Mouse (Mus musculus) embryonic facial prominence, embryonic 11.5 days (tissue): ENCODE measurements around the gene Hsd17b7. TPM values are rescaled to one million over a fixed set of nuclear protein-coding genes. Genes with fewer than 3 reads are reported as not detected.

Experiments
- ATAC-seq: fragments of 200-750 bp; cut with Nextera tagmentation; replicated peaks from 2 replicates; pipeline ENCODE4 v1.8.0; 2017; ENCODE audit warnings: low read depth; ENCODE audit not compliant: insufficient number of reproducible peaks, low FRiP score, low TSS enrichment
- DNase-seq: peaks from one replicate; pipeline ENCODE4 v3.0.0-alpha.2; 2015; ENCODE audit warnings: low spot score
- H3K27ac ChIP-seq: fragments of 300-500 bp; sonication (generic); replicated peaks from 2 replicates; pipeline ENCODE4 v1.5.1; 2014; ENCODE audit warnings: mild to moderate bottlenecking, low read depth, low read length, control low read depth
- H3K27me3 ChIP-seq: fragments of 300-500 bp; sonication (generic); 2 replicates; pipeline ENCODE4 v1.6.1; 2014; ENCODE audit warnings: mild to moderate bottlenecking, low read length, moderate library complexity, mixed read lengths; ENCODE audit not compliant: control insufficient read depth, insufficient read depth
- H3K36me3 ChIP-seq: fragments of 300-500 bp; sonication (generic); replicated peaks from 2 replicates; pipeline ENCODE4 v1.6.1; 2014; ENCODE audit warnings: low read depth, mild to moderate bottlenecking, low read length, moderate library complexity, mixed read lengths; ENCODE audit not compliant: control insufficient read depth, insufficient read depth
- H3K4me1 ChIP-seq: fragments of 300-500 bp; sonication (generic); 2 replicates; pipeline ENCODE4 v1.6.1; 2014; ENCODE audit warnings: low read length, mixed read lengths; ENCODE audit not compliant: control insufficient read depth, insufficient read depth
- H3K4me2 ChIP-seq: fragments of 300-500 bp; sonication (generic); 2 replicates; pipeline ENCODE4 v1.6.1; 2014; ENCODE audit warnings: low read depth, mild to moderate bottlenecking, control low read depth, low read length, moderate library complexity
- H3K4me3 ChIP-seq: fragments of 300-500 bp; sonication (generic); 2 replicates; pipeline ENCODE4 v1.5.1; 2014; ENCODE audit warnings: low read depth, low read length, control low read depth
- H3K9ac ChIP-seq: fragments of 300-500 bp; sonication (generic); replicated peaks from 2 replicates; pipeline ENCODE4 v1.6.1; 2014; ENCODE audit warnings: mild to moderate bottlenecking, control low read depth, low read length
- H3K9me3 ChIP-seq: fragments of 300-500 bp; sonication (generic); replicated peaks from 2 replicates; pipeline ENCODE4 v1.6.1; 2016; ENCODE audit warnings: mild to moderate bottlenecking, low read length, inconsistent platforms, mixed read lengths; ENCODE audit not compliant: control insufficient read depth
- WGBS: fragments of 180-500 bp; shearing (Covaris S2); extraction: QIAGEN DNeasy Blood & Tissue Kit; methylation state at CpG from one replicate; pipeline ENCODE4 v1.1.7; 2014; 5-methylcytosine and 5-hydroxymethylcytosine counted together
- polyA plus RNA-seq: library from polyadenylated mRNA; unstranded; fragments of >200 nt; fragmentation: Nextera tagmentation; extraction: Ambion mirVana; gene quantifications from 2 replicates; pipeline ENCODE4 v1.2.1, GENCODE M21; 2014

Gene Hsd17b7
- 15.7 and 16.1 TPM in 2 replicates for polyA plus RNA-seq

DNA sequence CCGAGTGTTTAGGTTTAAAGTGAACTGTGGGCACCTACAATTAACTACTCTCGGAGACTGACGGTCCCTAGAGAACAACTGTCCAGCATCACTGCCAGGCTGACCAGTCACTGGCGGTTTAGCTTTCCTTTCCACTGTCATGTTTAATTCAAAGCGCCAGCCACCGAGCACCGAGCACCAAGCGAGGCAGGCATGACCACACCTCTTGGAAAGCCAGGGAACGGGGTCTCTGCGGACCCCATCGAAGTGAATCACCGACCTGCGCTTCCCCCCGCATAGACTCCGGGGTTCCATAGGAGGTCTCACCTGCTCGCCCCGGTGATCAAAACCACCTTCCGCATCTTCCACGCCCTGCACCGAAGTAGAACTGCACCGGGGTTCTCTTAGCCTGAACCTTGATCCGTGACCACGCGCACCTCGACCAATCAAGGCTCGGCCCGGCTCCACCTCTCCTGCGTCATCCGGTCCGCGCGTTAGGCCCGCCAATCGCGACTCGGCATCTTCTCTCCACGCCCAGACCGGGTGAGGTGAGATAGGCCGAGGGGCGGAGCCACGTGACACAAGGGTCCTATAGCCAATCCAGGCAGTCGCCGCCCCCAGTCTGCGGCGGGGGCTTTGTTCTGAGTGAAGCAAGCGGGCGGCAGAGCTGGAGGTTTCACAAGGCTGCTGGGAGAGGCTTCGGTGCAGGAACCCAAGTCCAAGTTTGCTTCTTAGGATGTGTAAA lies at the start of gene Hsd17b7:
TSS of gene Hsd17b7 (minus strand) at position 450 of the 724 bp plus-strand sequence.
- Histone ChIP-seq H3K36me3 (no peaks in the 10 kb centered on the region; the same call in 1 of the 2 replicates), H3K27me3 (no peaks in the 10 kb centered on the region), H3K4me1 (no peaks in the 10 kb centered on the region), H3K4me3 (peak within 1 kb of the TSS; percentile 65), H3K9ac (peak within 1 kb of the TSS; percentile 63), H3K27ac (peak within 1 kb of the TSS; percentile 48), H3K9me3 (no peaks in the 10 kb centered on the region), H3K4me2 (peak within 1 kb of the TSS; percentile 60)
- DNase-seq (peak; percentile 100), ATAC-seq (peak; percentile 100)
- 1% methylated on average over 48 of the region's 48 CpGs for WGBS

DNA sequence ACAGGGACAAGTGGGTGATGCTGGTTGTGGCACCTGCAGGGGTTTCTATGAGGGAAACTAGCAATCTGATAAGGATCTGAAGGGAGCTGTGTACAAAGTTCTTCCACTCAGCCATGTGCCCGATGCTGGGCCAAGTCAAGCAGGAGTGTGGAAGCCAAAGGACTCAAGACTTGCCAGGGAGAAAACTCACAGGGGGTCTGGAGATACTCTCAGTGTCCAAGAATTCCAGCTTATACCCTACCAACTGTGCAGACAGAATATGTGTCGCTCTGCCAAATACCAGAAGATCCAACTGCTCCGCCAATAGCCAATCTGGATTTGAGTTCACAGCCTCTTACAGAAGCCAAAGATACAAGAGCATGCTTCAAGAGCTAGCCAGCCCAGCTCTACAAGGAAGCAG lies 45.7 kb upstream of the Hsd17b7 start:
- WGBS = 96% methylated on average over 3 of the region's 3 CpGs
- Histone ChIP-seq H3K4me3 (no peak overlapping the region), H3K27ac (no peak overlapping the region), H3K4me1 (no peaks in the 10 kb centered on the region), H3K36me3 (no peaks in the 10 kb centered on the region), H3K4me2 (no peak overlapping the region), H3K27me3 (no peaks in the 10 kb centered on the region), H3K9ac (no peak overlapping the region), H3K9me3 (peaks cover 9% of the 10 kb centered on the region)
- no peak for DNase-seq
- no peak for ATAC-seq

DNA sequence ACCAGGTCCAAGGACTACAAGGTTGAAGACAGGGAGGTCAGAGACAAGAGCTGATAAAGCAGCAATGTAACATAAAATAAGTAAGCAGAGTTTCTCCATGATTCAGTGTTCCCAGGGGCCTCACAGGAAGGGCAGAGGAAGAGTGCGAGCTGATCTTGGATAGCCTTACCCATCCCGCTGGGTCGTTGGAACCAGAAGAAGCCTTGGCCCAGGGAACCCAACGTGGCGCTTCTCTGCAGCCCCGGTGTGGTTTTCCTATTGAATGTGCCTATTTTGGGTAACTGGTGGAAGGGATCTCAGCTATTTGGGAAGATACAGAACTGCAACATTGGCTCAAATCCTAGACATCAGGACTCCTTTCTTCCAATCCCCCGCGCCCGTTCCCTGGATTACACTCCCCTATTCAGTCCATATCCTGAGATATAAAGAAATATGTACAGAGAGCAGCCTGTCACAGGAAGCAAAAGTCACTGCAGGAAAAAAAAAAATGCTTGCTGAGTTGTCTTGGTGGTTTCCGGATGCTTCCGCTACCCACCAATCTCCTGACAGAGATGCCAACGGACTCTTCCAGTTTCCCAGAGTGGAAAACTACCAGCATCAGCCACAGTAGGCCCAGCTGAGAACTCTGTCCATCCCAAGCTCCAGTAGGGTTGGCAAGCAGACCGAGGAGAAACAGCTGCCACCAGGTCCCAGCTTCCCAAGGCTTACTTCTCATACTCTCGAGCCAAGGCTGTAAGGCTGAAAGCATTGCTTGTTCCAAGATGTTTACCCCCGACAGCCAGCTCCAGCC lies 41.9 kb upstream of the Hsd17b7 start:
- Histone ChIP-seq H3K4me1 (no peaks in the 10 kb centered on the region), H3K9ac (no peak overlapping the region), H3K4me2 (no peak overlapping the region), H3K27me3 (no peaks in the 10 kb centered on the region), H3K4me3 (no peak overlapping the region), H3K9me3 (no peaks in the 10 kb centered on the region), H3K36me3 (no peaks in the 10 kb centered on the region), H3K27ac (no peak overlapping the region)
- DNase-seq (no peak), ATAC-seq (no peak)
- WGBS = 96% methylated on average over 15 of the region's 15 CpGs

DNA sequence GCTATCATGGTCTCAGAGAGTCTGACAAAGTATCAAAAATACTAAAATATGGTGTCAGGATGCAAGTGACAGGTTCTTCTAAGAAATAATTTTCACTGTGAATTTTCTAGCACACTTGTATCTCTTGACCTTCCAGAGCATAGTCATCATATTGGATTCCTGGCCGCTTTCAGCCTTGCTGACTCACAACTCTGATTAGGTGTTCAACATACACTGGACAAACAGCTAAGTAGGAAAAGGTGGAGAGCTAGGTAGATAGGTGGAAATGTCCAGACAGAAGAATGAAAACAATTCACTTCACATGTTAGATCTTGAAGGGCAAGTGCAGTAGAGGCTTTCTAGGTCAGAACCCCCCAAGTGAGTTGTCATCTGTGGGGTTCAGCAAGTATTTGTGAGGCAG lies 40.3 kb upstream of the Hsd17b7 start:
- ATAC-seq = no peak
- H3K36me3 ChIP-seq = no peaks in the 10 kb centered on the region
- WGBS = 100% methylated on average over 1 of the region's 1 CpGs
- no peak overlapping the region for H3K27ac ChIP-seq
- H3K4me3 ChIP-seq = no peak overlapping the region
- H3K9ac ChIP-seq = no peak overlapping the region
- DNase-seq = no peak
- H3K27me3 ChIP-seq = no peaks in the 10 kb centered on the region
- H3K4me2 ChIP-seq = no peak overlapping the region
- no peaks in the 10 kb centered on the region for H3K9me3 ChIP-seq
- no peaks in the 10 kb centered on the region for H3K4me1 ChIP-seq

DNA sequence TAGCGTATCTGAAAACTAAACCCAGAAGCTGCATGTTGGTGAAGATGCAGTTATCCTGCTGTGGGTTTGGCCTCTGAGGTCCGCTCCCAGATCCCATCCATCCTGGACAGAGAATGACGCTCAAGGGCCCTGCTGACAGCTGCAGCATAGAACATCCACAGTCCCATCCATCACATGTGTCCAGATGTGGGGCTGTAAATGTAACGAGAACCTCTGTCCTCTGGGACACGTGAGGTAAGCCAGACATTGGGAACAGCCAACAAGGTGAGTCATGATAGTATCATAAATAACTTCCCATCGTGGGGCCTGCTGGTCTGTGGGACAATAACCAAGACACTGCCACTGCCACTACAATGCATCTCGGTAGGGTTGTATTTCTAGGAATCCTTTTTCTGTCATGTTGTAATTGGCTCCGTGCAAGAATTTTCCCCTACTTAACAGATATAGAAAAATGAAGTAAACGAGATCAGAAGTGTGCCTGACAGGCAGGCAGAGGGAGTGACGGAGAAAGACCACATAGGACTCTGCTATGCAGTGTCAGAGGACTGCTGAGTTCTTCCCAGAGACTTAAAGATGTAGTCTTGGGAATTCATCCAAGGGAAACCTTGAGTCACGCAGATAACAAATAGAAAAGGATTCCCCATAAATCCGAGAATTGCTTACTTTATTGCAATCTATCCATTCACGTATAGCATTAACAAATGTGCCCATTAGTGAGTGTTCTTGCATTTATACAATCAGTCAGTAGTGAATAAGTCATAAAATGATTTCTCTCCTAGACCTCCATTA lies 39.6 kb upstream of the Hsd17b7 start:
- H3K27me3 ChIP-seq = no peaks in the 10 kb centered on the region
- no peaks in the 10 kb centered on the region for H3K9me3 ChIP-seq
- no peaks in the 10 kb centered on the region for H3K36me3 ChIP-seq
- no peak for DNase-seq
- H3K27ac ChIP-seq = no peak overlapping the region
- H3K4me2 ChIP-seq = no peak overlapping the region
- WGBS = 92% methylated on average over 13 of the region's 13 CpGs
- ATAC-seq = no peak
- H3K4me1 ChIP-seq = no peaks in the 10 kb centered on the region
- H3K4me3 ChIP-seq = no peak overlapping the region
- H3K9ac ChIP-seq = no peak overlapping the region

DNA sequence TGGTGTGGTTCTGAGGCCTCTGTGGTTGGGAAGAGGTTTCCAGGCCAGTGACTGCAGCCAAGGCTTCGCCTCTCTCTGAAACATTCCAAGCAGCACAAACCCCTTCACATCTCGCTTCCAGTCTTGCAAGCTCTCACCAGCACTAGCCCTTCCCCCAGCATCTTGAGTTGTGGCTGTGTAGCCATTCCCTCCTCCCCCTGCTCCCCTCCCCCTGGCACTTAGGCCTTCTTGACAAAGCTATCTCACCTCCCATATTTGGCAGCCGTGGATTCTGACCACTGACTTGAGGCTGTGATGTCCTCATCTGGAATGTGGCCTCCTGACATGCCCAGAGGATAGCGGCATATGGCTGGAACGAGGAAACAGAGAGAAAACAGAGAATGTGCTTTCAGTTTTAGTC lies 37.5 kb upstream of the Hsd17b7 start:
- ATAC-seq (no peak), DNase-seq (peak; percentile 2)
- Histone ChIP-seq H3K4me1 (no peaks in the 10 kb centered on the region), H3K4me2 (no peak overlapping the region), H3K36me3 (no peaks in the 10 kb centered on the region), H3K27ac (no peak overlapping the region), H3K9me3 (no peaks in the 10 kb centered on the region), H3K9ac (no peak overlapping the region), H3K27me3 (no peaks in the 10 kb centered on the region), H3K4me3 (no peak overlapping the region)
- 46% methylated on average over 5 of the region's 5 CpGs for WGBS

DNA sequence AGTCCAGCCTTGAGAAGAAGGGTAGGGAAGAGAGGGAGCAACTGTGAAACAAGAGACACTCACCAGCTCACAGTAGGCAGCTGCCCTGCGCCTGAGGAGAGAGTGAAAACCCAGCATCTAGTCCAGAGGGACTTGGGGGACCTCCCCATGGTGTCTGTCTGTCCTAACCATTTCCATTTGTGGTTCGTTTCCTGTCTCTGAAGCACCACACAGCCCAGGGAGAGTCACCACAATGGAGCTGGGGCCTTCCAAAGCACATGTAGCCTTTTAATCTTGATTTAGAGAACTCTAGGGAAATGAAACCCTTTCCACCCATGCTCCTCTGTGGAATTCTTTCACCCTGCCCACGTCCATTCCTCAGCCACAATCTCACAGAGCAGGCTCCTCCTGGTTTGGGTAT lies 36.3 kb upstream of the Hsd17b7 start:
- no peak overlapping the region for H3K4me3 ChIP-seq
- no peak for DNase-seq
- no peak overlapping the region for H3K9ac ChIP-seq
- no peak for ATAC-seq
- no peaks in the 10 kb centered on the region for H3K36me3 ChIP-seq
- no peaks in the 10 kb centered on the region for H3K9me3 ChIP-seq
- no peak overlapping the region for H3K4me2 ChIP-seq
- H3K4me1 ChIP-seq = no peaks in the 10 kb centered on the region
- no peak overlapping the region for H3K27ac ChIP-seq
- WGBS = 78% methylated on average over 3 of the region's 3 CpGs
- H3K27me3 ChIP-seq = no peaks in the 10 kb centered on the region
